In genomic region chr11:107026554-107027430, GRCm38 (mm10) we compare ENCODE assay signal across 8 mouse cellular contexts. TPM values are rescaled to one million over a fixed set of nuclear protein-coding genes. Genes with fewer than 3 reads are reported as not detected.
DNase-seq lines count a peak whose midpoint lies in the region; ATAC-seq and TF ChIP-seq lines count a peak whose summit lies in the region.

No protein-coding gene starts in this region.

- H3K9ac ChIP-seq in liver, adult 2 months (ENCODE audit: low read depth, low read length): no peak overlapping the region; the same call in 1 of the 2 replicates
- no peak overlapping the region for H3K9ac ChIP-seq in embryonic facial prominence, embryonic 12.5 days
- H3K9ac ChIP-seq in intestine, postnatal 0 days (ENCODE audit: low read depth, low read length): no peak overlapping the region
- H3K9ac ChIP-seq in neural tube, embryonic 14.5 days (replicated peaks; ENCODE audit: low read depth, low read length): no peak overlapping the region

- 7% methylated on average over 12 of the region's 12 CpGs for WGBS in liver, adult 2 months
- WGBS in embryonic facial prominence, embryonic 12.5 days: 9% methylated on average over 12 of the region's 12 CpGs
- 14% methylated on average over 12 of the region's 12 CpGs for WGBS in intestine, postnatal 0 days
- WGBS in neural tube, embryonic 14.5 days: 7% methylated on average over 12 of the region's 12 CpGs

- H3K79me2 ChIP-seq in liver, adult 2 months (ENCODE audit: control insufficient read depth, insufficient read depth, low read length): no peaks in the 10 kb centered on the region

- peak overlapping the region; percentile 64 for H3K4me2 ChIP-seq in embryonic facial prominence, embryonic 12.5 days (replicated peaks)
- H3K4me2 ChIP-seq in intestine, postnatal 0 days (replicated peaks; ENCODE audit: low read depth): peak overlapping the region; percentile 93
- H3K4me2 ChIP-seq in neural tube, embryonic 14.5 days (ENCODE audit: low read depth, low read length): peak overlapping the region; percentile 66

- TF ChIP-seq POLR2A in liver, adult 2 months (IDR thresholded peaks at IDR 0.05; ENCODE audit: extremely low read depth, insufficient read depth, low read length): no peak

- H3K27me3 ChIP-seq in liver, adult 2 months (ENCODE audit: control insufficient read depth, insufficient read depth, low read length): no peaks in the 10 kb centered on the region
- H3K27me3 ChIP-seq in embryonic facial prominence, embryonic 12.5 days: peaks cover 21% of the 10 kb centered on the region
- no peaks in the 10 kb centered on the region for H3K27me3 ChIP-seq in intestine, postnatal 0 days (replicated peaks; ENCODE audit: control insufficient read depth, insufficient read depth, low read length)
- H3K27me3 ChIP-seq in neural tube, embryonic 14.5 days (ENCODE audit: control insufficient read depth, insufficient read depth, low read length): no peaks in the 10 kb centered on the region

- H3K4me3 ChIP-seq in liver, adult 2 months (ENCODE audit: insufficient read depth, low read depth, low read length): peak overlapping the region; percentile 69
- peak overlapping the region; percentile 64 for H3K4me3 ChIP-seq in embryonic facial prominence, embryonic 12.5 days
- H3K4me3 ChIP-seq in intestine, postnatal 0 days (ENCODE audit: low read depth, low read length): peak overlapping the region; percentile 68
- H3K4me3 ChIP-seq in neural tube, embryonic 14.5 days (ENCODE audit: low read depth, low read length): peak overlapping the region; percentile 31; the same call in 1 of the 2 replicates

- DNase-seq in liver, adult 2 months (ENCODE audit: extremely low read depth, low read depth, low spot score): no peak
- no peak for DNase-seq in liver
- DNase-seq in layer of hippocampus, postnatal 36 days: no peak

- peaks cover 12% of the 10 kb centered on the region for H3K4me1 ChIP-seq in liver, adult 2 months (ENCODE audit: control insufficient read depth, insufficient read depth, low read length)
- H3K4me1 ChIP-seq in embryonic facial prominence, embryonic 12.5 days: peaks cover 30% of the 10 kb centered on the region
- H3K4me1 ChIP-seq in intestine, postnatal 0 days (replicated peaks; ENCODE audit: control insufficient read depth, insufficient read depth, low read length): 0 out of 2 replicates have a peak, but pooled peaks cover 3% of the 10 kb centered on the region
- peaks cover 5% of the 10 kb centered on the region; the same call in 1 of the 2 replicates for H3K4me1 ChIP-seq in neural tube, embryonic 14.5 days (ENCODE audit: control insufficient read depth, insufficient read depth, low read length)

- no peaks in the 10 kb centered on the region for H3K9me3 ChIP-seq in embryonic facial prominence, embryonic 12.5 days
- H3K9me3 ChIP-seq in intestine, postnatal 0 days (ENCODE audit: control insufficient read depth): no peaks in the 10 kb centered on the region
- no peaks in the 10 kb centered on the region for H3K9me3 ChIP-seq in neural tube, embryonic 14.5 days (ENCODE audit: control insufficient read depth, low read length)

- no peak for TF ChIP-seq CTCF in liver, adult 2 months (IDR thresholded peaks at IDR 0.05; ENCODE audit: low read depth, low read length)
- no peak for TF ChIP-seq CTCF in intestine, postnatal 0 days (IDR thresholded peaks at IDR 0.05; ENCODE audit: low read depth)

- H3K36me3 ChIP-seq in liver, adult 2 months (ENCODE audit: control insufficient read depth, insufficient read depth, low read length): no peaks in the 10 kb centered on the region
- H3K36me3 ChIP-seq in embryonic facial prominence, embryonic 12.5 days: no peaks in the 10 kb centered on the region
- no peaks in the 10 kb centered on the region for H3K36me3 ChIP-seq in intestine, postnatal 0 days (ENCODE audit: control insufficient read depth, insufficient read depth)
- no peaks in the 10 kb centered on the region for H3K36me3 ChIP-seq in neural tube, embryonic 14.5 days (ENCODE audit: control insufficient read depth, insufficient read depth, low read length)

- H3K27ac ChIP-seq in liver, adult 2 months (replicated peaks; ENCODE audit: insufficient read depth, low read depth, low read length): no peak overlapping the region
- H3K27ac ChIP-seq in embryonic facial prominence, embryonic 12.5 days: no peak overlapping the region
- no peak overlapping the region for H3K27ac ChIP-seq in intestine, postnatal 0 days (ENCODE audit: low read depth, low read length)
- no peak overlapping the region for H3K27ac ChIP-seq in neural tube, embryonic 14.5 days (ENCODE audit: low read depth, low read length)

- ATAC-seq in embryonic facial prominence, embryonic 12.5 days (ENCODE audit: insufficient number of reproducible peaks, insufficient read depth, low FRiP score, low TSS enrichment): no peak
- ATAC-seq in intestine, postnatal 0 days: no peak
- ATAC-seq in neural tube, embryonic 14.5 days (ENCODE audit: low read depth): no peak
- ATAC-seq in megakaryocyte-erythroid progenitor cell, adult 5-6 weeks (replicated peaks; ENCODE audit: low FRiP score, low TSS enrichment, poor library complexity, severe bottlenecking): no peak
- no peak for ATAC-seq in cerebellum, adult (ENCODE audit: insufficient number of reproducible peaks, low FRiP score, low TSS enrichment)

RNA-seq across cellular contexts. Expression of gene 1810010H24Rik, which starts 1.3 kb away (rescaled TPM):
- 3.0 and 3.5 TPM in 2 replicates for total RNA-seq in liver, adult 2 months (2014; rRNA removed)
- polyA plus RNA-seq in liver, adult 2 months (2012; rRNA removed): 2.8 and 3.4 TPM in 2 replicates
- 1.6 and 2.3 TPM in 2 replicates for polyA plus RNA-seq in embryonic facial prominence, embryonic 12.5 days (2016; fragmentation: Nextera tagmentation; extraction: Ambion mirVana)
- polyA plus RNA-seq in intestine, postnatal 0 days (2015; fragmentation: Nextera tagmentation; extraction: Ambion mirVana): 9.6 and 9.9 TPM in 2 replicates
- polyA plus RNA-seq in neural tube, embryonic 14.5 days (2014; fragmentation: Nextera tagmentation; extraction: Ambion mirVana): 9.8 and 9.9 TPM in 2 replicates
- 1.7 TPM in 1 of 2 replicates, not detected in the other for total RNA-seq in megakaryocyte-erythroid progenitor cell, adult 5-6 weeks (2014; fragmentation: Nextera tagmentation)
- total RNA-seq in megakaryocyte-erythroid progenitor cell, adult 5-6 weeks (2017): 1.3 TPM in 1 of 2 replicates, not detected in the other
- total RNA-seq in layer of hippocampus, postnatal 36 days (2021): 1 to 10 TPM; 2.6 to 3.4 TPM

RNA-seq across cellular contexts. Expression of gene Kpna2, which starts 27.5 kb away (rescaled TPM):
- total RNA-seq in liver, adult 2 months (2014; rRNA removed): 28.0 and 32.2 TPM in 2 replicates
- 17.0 and 20.9 TPM in 2 replicates for polyA plus RNA-seq in liver, adult 2 months (2012; rRNA removed)
- polyA plus RNA-seq in embryonic facial prominence, embryonic 12.5 days (2016; fragmentation: Nextera tagmentation; extraction: Ambion mirVana): 417 and 444 TPM in 2 replicates
- polyA plus RNA-seq in intestine, postnatal 0 days (2015; fragmentation: Nextera tagmentation; extraction: Ambion mirVana): 80.6 and 100 TPM in 2 replicates
- 110 and 128 TPM in 2 replicates for polyA plus RNA-seq in neural tube, embryonic 14.5 days (2014; fragmentation: Nextera tagmentation; extraction: Ambion mirVana)
- 179 and 203 TPM in 2 replicates for total RNA-seq in megakaryocyte-erythroid progenitor cell, adult 5-6 weeks (2014; fragmentation: Nextera tagmentation)
- total RNA-seq in megakaryocyte-erythroid progenitor cell, adult 5-6 weeks (2017): 146 and 149 TPM in 2 replicates
- total RNA-seq in layer of hippocampus, postnatal 36 days (2021): 10 to 100 TPM; 21.5 to 25.2 TPM
